Mouse (Mus musculus): Measurements from ENCODE around the gene Vmn1r116. TPM values are rescaled to one million over a fixed set of nuclear protein-coding genes. Genes with fewer than 3 reads are reported as not detected.

Vmn1r116 gene
- not detected for polyA plus RNA-seq (2014; fragmentation: Illumina TruSeq; extraction: RNeasy Lipid Tissue Mini Kit (QIAGEN cat#74804); ENCODE audit: low read depth, low replicate concordance)

DNA sequence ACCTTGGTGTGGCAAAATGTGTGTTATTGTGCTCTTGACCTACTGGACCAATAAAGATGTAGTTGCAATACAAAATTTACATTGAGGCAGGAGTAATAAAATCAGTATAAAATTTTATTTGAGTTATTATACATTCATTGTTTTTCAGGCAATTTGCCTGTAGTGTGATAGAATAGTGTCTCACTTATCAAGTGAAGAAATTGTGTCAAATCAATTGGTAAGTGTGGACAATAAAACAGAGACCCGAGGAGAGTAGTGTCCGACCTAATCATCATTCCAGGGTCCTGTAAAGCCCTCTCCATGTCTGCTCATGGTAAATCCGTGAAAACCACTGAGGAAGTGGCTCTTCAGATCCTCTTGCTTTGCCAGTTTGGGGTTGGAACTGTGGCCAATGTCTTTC is at the start of gene Vmn1r116:
Vmn1r116 (plus strand) TSS at position 301 of the 400 bp plus-strand sequence.

DNA sequence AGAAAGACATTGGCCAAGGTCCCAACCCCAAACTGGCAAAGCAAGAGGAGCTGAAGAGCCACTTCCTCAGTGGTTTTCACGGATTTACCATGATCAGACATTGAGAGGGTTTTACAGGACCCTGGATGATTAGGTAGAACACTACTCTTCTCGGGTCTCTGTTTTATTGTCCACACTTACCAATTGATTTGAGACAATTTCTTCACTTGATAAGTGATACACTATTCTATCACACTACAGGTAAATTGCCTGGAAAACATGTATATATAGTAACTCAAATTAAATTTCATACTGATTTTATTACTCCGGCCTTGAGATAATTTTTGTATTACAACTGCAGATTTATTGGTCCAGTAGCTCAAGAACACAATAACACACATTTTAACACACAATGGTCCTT is 27.2 kb upstream of the Vmn1r116 start, which contains the start of gene Vmn1r115:
Vmn1r115 (minus strand) TSS at position 101 of the 400 bp plus-strand sequence.

DNA sequence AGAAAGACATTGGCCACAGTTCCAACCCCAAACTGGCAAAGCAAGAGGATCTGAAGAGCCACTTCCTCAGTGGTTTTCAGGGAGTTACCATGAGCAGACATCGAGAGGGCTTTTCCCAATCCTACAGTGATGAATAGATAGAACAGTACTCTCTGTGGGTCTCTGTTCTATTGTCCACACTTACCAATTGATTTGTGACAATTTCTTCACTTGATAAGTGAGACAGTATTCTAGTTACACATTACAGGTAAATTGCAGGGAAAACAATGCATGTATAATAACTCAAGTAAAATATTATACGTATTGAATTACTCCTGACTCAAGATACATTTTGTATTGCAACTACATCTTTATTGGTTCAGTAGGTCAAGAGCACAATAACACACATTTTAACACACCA is 12.0 kb downstream of the Vmn1r116 start, which contains the start of gene Vmn1r117:
Vmn1r117 (minus strand) TSS at position 101 of the 400 bp plus-strand sequence.

DNA sequence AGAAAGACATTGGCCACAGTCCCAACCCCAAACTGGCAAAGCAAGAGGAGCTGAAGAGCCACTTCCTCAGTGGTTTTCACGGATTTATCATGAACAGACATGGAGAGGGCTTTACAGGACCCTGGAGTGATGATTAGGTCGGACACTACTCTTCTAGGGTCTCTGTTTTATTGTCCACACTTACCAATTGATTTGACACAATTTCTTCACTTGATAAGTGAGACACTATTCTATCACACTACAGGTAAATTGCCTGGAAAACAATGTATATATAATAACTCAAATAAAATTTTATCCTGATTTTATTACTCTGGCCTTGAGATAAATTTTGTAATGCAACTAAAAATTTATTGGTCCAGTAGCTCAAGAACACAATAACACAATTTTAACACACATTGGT is 40.2 kb downstream of the Vmn1r116 start, which contains the start of gene Vmn1r118:
Vmn1r118 (minus strand) TSS at position 101 of the 400 bp plus-strand sequence.

Other genes starting within 250 kb of the Vmn1r116 start
- gene Vmn1r107, start 203.3 kb upstream of the Vmn1r116 start, polyA plus RNA-seq (2014; fragmentation: Illumina TruSeq; extraction: RNeasy Lipid Tissue Mini Kit (QIAGEN cat#74804); ENCODE audit: low read depth, low replicate concordance), result not detected
- gene Vmn1r111, start 169.0 kb upstream of the Vmn1r116 start, polyA plus RNA-seq (2014; fragmentation: Illumina TruSeq; extraction: RNeasy Lipid Tissue Mini Kit (QIAGEN cat#74804); ENCODE audit: low read depth, low replicate concordance), result not detected
- not detected for gene Gm10668, start 141.6 kb upstream of the Vmn1r116 start, polyA plus RNA-seq (2014; fragmentation: Illumina TruSeq; extraction: RNeasy Lipid Tissue Mini Kit (QIAGEN cat#74804); ENCODE audit: low read depth, low replicate concordance)
- not detected for gene Vmn1r112, start 101.1 kb upstream of the Vmn1r116 start, polyA plus RNA-seq (2014; fragmentation: Illumina TruSeq; extraction: RNeasy Lipid Tissue Mini Kit (QIAGEN cat#74804); ENCODE audit: low read depth, low replicate concordance)
- not detected for gene Vmn1r113, start 85.0 kb upstream of the Vmn1r116 start, polyA plus RNA-seq (2014; fragmentation: Illumina TruSeq; extraction: RNeasy Lipid Tissue Mini Kit (QIAGEN cat#74804); ENCODE audit: low read depth, low replicate concordance)
- gene Vmn1r114, start 60.1 kb upstream of the Vmn1r116 start, polyA plus RNA-seq (2014; fragmentation: Illumina TruSeq; extraction: RNeasy Lipid Tissue Mini Kit (QIAGEN cat#74804); ENCODE audit: low read depth, low replicate concordance), result not detected
- gene Vmn1r115, start 27.3 kb upstream of the Vmn1r116 start, polyA plus RNA-seq (2014; fragmentation: Illumina TruSeq; extraction: RNeasy Lipid Tissue Mini Kit (QIAGEN cat#74804); ENCODE audit: low read depth, low replicate concordance), result not detected
- gene Vmn1r117, start 11.9 kb downstream of the Vmn1r116 start, polyA plus RNA-seq (2014; fragmentation: Illumina TruSeq; extraction: RNeasy Lipid Tissue Mini Kit (QIAGEN cat#74804); ENCODE audit: low read depth, low replicate concordance), result not detected
- not detected for gene Vmn1r118, start 40.1 kb downstream of the Vmn1r116 start, polyA plus RNA-seq (2014; fragmentation: Illumina TruSeq; extraction: RNeasy Lipid Tissue Mini Kit (QIAGEN cat#74804); ENCODE audit: low read depth, low replicate concordance)
- not detected for gene Vmn1r119, start 140.2 kb downstream of the Vmn1r116 start, polyA plus RNA-seq (2014; fragmentation: Illumina TruSeq; extraction: RNeasy Lipid Tissue Mini Kit (QIAGEN cat#74804); ENCODE audit: low read depth, low replicate concordance)
- gene Vmn1r120, start 181.5 kb downstream of the Vmn1r116 start, polyA plus RNA-seq (2014; fragmentation: Illumina TruSeq; extraction: RNeasy Lipid Tissue Mini Kit (QIAGEN cat#74804); ENCODE audit: low read depth, low replicate concordance), result not detected
- not detected for gene Vmn1r121, start 226.3 kb downstream of the Vmn1r116 start, polyA plus RNA-seq (2014; fragmentation: Illumina TruSeq; extraction: RNeasy Lipid Tissue Mini Kit (QIAGEN cat#74804); ENCODE audit: low read depth, low replicate concordance)